ENCODE assay signal across 8 mouse cellular contexts in the genomic region with DNA sequence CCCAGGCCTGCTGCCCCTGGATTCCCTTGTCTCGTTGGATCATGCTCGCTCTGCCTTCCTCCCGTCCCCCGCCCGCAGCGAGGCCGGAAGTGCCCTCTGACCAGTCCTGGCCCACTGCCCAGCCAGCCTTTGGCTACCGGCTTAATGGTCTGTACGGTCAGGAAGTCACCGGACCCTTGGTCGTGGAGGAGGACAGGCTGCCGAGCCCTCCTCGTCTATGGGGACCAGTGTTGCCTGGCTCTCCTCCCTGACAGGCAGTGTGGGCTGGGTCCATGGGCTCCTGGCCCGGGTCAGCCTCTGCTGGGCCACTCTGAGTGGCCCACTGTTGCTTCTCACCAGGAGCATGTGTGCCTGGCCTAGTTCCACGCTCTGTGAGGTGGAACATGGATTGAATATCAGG.
DNase-seq lines count a peak whose midpoint lies in the region; ATAC-seq and TF ChIP-seq lines count a peak whose summit lies in the region.

No protein-coding gene starts in this region.

- no peak for TF ChIP-seq CTCF in intestine, postnatal 0 days (IDR thresholded peaks at IDR 0.05; ENCODE audit: low read depth)

- WGBS in intestine, postnatal 0 days: 33% methylated on average over 15 of the region's 15 CpGs
- 62% methylated on average over 15 of the region's 15 CpGs for WGBS in liver, embryonic 15.5 days (ENCODE audit: insufficient replicate concordance)
- 14% methylated on average over 15 of the region's 15 CpGs for WGBS in neural tube, embryonic 13.5 days

- H3K27ac ChIP-seq in intestine, postnatal 0 days (ENCODE audit: low read depth, low read length): peak overlapping the region; percentile 42; the same call in 1 of the 2 replicates
- peak overlapping the region; percentile 84 for H3K27ac ChIP-seq in liver, embryonic 15.5 days (replicated peaks)
- peak overlapping the region; percentile 79 for H3K27ac ChIP-seq in neural tube, embryonic 13.5 days (replicated peaks)

- peak overlapping the region; percentile 23; the same call in 1 of the 2 replicates for H3K9ac ChIP-seq in intestine, postnatal 0 days (ENCODE audit: low read depth, low read length)
- 0 out of 2 replicates have a peak overlapping the region, but pooled peaks have one; percentile 6 for H3K9ac ChIP-seq in liver, embryonic 15.5 days
- H3K9ac ChIP-seq in neural tube, embryonic 13.5 days: peak overlapping the region; percentile 93

- H3K27me3 ChIP-seq in intestine, postnatal 0 days (replicated peaks; ENCODE audit: control insufficient read depth, insufficient read depth, low read length): no peaks in the 10 kb centered on the region
- H3K27me3 ChIP-seq in liver, embryonic 15.5 days: no peaks in the 10 kb centered on the region
- H3K27me3 ChIP-seq in neural tube, embryonic 13.5 days: no peaks in the 10 kb centered on the region

- H3K4me3 ChIP-seq in intestine, postnatal 0 days (ENCODE audit: low read depth, low read length): no peak overlapping the region
- H3K4me3 ChIP-seq in liver, embryonic 15.5 days (replicated peaks): peak overlapping the region; percentile 21; the same call in 1 of the 2 replicates
- peak overlapping the region; percentile 96 for H3K4me3 ChIP-seq in neural tube, embryonic 13.5 days

- H3K9me3 ChIP-seq in intestine, postnatal 0 days (ENCODE audit: control insufficient read depth): no peaks in the 10 kb centered on the region
- H3K9me3 ChIP-seq in liver, embryonic 15.5 days (replicated peaks): no peaks in the 10 kb centered on the region
- H3K9me3 ChIP-seq in neural tube, embryonic 13.5 days: no peaks in the 10 kb centered on the region

- peak overlapping the region; percentile 27 for H3K4me2 ChIP-seq in intestine, postnatal 0 days (replicated peaks; ENCODE audit: low read depth)
- peak overlapping the region; percentile 96 for H3K4me2 ChIP-seq in liver, embryonic 15.5 days
- H3K4me2 ChIP-seq in neural tube, embryonic 13.5 days: peak overlapping the region; percentile 91

- peaks cover 39% of the 10 kb centered on the region for H3K4me1 ChIP-seq in intestine, postnatal 0 days (replicated peaks; ENCODE audit: control insufficient read depth, insufficient read depth, low read length)
- peaks cover 100% of the 10 kb centered on the region for H3K4me1 ChIP-seq in liver, embryonic 15.5 days (replicated peaks)
- H3K4me1 ChIP-seq in neural tube, embryonic 13.5 days (replicated peaks): peaks cover 98% of the 10 kb centered on the region

- ATAC-seq in intestine, postnatal 0 days: no peak
- no peak for ATAC-seq in liver, embryonic 15.5 days (ENCODE audit: insufficient read depth)
- peak; percentile 32; the same call in 1 of the 2 replicates for ATAC-seq in neural tube, embryonic 13.5 days (ENCODE audit: low read depth)

- no peaks in the 10 kb centered on the region for H3K36me3 ChIP-seq in intestine, postnatal 0 days (ENCODE audit: control insufficient read depth, insufficient read depth)
- peaks cover 11% of the 10 kb centered on the region; the same call in 1 of the 2 replicates for H3K36me3 ChIP-seq in liver, embryonic 15.5 days (replicated peaks)
- no peaks in the 10 kb centered on the region for H3K36me3 ChIP-seq in neural tube, embryonic 13.5 days

- peak; percentile 64 to 72 for DNase-seq in layer of hippocampus, postnatal 10 days (ENCODE audit: low spot score in 2 of 2)
- no peak for DNase-seq in layer of hippocampus, postnatal 14 days (ENCODE audit: low spot score in 2 of 2)
- DNase-seq in cerebellum, adult 9-11 months: peak; percentile 75
- DNase-seq in heart, adult 18-20 months: peak; percentile 88 to 92
- no peak for DNase-seq in natural killer cell, adult 2 months (ENCODE audit: low spot score in 2 of 2)

Comparison
In these comparisons a context has a peak if more than half of its experiments do, and no peak if none do; other contexts are left out.
1. DNase-seq: peak in layer of hippocampus, postnatal 10 days (2 of 2), cerebellum, adult 9-11 months (single experiment) and heart, adult 18-20 months (2 of 2); none in layer of hippocampus, postnatal 14 days (0 of 2) and natural killer cell, adult 2 months (0 of 2).
2. H3K4me2 ChIP-seq: peak in every context shown above with its lines; median percentile 96 in liver, embryonic 15.5 days; 91 in neural tube, embryonic 13.5 days; 27 in intestine, postnatal 0 days.
3. H3K9ac ChIP-seq: peak in every context shown above with its lines; median percentile 93 in neural tube, embryonic 13.5 days; 23 in intestine, postnatal 0 days; 6 in liver, embryonic 15.5 days.
4. Peak in every context shown above with its lines, with median percentiles within 50 percentile points of each other: H3K27ac ChIP-seq.